Mouse (Mus musculus): ENCODE measurements at regions not wholly inside any gene's neighbourhood (a gene's known extent, or its start where the extent isn't known, plus 50 kb on each side); places are given as distances from the start of the nearest gene placed in this dataset.
"Not testable (repeated sequence)": the region's sequence is repeated elsewhere in the genome, so short reads cannot be mapped to it uniquely, and the experiment has no call there.

DNA sequence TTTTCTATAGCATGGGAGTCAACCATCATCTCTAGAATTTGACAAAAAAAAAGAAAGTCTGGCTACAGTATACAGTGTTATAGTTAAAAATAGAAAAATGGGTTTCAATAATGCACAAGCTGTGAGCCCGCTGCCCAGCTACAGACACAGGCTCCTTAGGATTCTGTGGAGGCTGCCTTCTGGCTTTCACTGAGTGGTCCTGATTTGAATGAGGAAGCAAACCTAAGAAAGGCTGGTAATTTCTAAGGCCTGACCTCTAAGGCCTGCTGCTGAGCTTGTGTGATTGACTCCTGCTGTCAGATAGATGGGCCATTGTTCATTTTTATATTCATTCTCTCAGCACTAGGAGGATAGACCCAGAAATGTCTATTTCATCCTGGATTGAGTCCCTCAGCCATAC, 67.7 kb downstream of the Alg10b start:
- no peak for DNase-seq

DNA sequence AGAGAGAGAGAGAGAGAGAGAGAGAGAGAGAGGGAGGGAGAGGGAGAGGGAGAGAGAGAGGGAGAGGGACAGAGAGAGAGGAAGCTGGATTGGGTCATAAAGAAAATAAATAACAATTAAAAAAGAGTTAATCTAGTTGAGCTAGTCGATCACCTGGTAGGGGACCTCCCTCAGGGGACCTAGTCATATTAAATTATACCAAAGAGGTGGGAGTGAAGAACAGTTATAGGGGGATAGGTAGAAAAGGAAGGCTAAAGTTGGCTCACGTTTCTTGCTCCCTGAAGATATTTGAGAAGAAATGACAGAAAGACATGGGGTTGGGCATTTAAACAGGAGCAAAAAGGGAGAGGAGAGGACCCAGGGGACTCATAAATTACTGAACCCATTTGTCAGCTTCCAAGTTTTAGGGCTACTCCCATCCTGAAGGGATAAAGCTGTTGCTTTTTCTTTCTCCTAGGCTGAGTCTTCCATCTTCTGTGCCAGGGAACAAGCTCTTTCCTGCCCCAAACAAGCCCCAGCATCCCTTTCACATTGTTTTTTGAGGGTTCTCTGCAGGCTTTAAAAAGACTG, 70.3 kb downstream of the Alg10b start:
- no peak for DNase-seq

DNA sequence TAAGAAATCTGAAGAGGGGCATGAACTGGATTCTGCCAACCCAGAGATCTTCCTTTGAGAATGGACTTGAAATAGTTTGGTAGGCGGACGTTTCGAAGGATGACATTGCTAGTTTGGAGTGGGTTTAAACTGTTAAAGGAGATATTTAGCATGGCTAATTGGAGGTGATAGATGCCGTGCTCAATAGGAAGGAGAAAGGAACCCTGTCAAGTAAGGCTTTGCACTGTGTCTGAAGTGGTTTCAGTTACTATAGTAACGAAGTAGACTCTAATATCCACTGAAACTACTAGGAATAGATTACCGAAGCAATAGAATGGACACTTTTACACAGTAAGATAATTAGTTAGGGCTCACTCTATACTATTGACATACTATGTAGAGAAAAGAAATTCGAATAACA, 74.5 kb downstream of the Alg10b start:
- no peak for DNase-seq

- DNase-seq = no peak
These were observed 79.3 kb downstream of the Alg10b start for GRCm38 (mm10) chr15:90303393-90303792.

DNA sequence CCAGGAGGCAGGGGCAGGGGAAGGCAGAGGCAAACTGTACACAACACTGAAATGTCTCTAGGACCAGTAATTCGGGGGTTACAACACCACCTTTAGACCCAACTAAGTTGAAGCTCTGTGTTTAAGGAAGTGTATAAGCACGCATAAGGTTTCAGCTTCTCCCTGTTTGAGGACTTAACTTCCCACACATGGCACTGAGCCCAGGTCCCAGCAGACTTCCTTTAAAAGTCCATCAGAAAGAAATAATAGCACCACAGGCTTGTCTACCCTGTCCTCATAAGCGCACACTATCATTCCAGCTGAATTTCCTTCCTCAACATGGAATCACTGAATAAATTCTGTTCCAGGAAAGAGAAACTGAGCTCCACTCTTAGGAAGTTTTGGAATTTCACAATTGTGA, 80.9 kb downstream of the Alg10b start:
- DNase-seq = peak; percentile 2

DNA sequence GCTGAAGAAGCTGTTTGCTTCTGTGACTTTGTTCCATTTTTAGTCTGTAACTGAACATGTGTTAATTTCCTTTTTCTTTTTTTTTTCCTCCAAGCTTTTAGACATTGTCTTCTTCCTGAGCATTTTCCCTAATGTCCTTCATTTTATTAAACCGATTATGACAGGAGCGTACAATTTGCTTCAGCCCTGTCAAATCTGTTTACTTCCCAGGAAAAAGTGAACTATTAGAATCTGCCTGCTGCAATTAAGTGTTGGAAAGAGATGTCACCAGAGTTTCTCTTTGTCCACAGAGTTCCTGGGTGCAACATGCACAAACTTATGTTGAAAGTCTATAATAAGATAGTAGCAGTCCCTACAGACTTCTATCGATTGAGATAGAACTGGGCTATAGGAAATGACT, 82.8 kb downstream of the Alg10b start:
- no peak for DNase-seq

DNA sequence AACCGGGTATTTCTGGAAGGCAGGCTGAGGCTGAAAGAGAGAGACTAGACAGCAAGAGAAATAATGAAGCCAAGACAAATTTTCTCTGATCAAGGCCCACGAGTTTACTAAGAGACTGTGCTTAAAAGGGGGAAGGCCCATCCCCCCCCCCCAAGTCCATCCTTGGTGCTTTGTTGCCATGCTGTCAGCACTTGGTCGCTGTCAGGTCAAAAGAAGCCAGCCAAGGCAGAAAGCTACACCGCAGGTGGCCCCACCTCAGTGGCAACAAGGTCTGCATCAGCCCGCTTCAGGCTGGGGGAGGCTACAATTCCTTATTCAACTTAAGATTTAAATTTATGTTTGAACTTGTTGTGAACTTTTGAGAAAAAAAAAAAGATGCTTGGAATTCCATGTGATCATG, 84.3 kb downstream of the Alg10b start:
- DNase-seq = not testable (repeated sequence)

GRCm38 (mm10) chr15:90308869-90309268, 84.8 kb downstream of the Alg10b start:
- DNase-seq = no peak

- DNase-seq = no peak
These were observed 85.6 kb downstream of the Alg10b start for GRCm38 (mm10) chr15:90309664-90310063.

- DNase-seq = no peak
These were observed 97.7 kb downstream of the Alg10b start for GRCm38 (mm10) chr15:90321774-90322173.

DNA sequence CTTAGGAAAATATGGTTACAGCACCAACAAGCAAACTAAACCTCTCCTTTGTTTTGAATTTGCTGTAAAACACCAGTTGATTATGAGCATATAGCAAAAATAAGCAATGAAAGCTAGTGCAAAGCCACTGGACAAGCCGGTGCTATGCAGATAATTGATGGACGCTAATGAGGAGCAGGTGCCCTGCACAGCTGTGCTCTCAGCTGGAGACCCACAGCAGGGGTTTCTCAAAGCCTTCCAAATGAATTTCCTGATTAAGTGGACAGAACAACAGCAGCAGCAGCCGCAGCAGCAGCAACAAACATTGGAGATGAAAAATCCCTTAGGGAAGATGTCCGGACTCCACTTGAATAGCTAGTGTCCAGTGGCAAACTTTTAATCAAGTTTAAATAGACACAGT, 109.2 kb downstream of the Alg10b start:
- DNase-seq = no peak

- no peak for DNase-seq
These were observed 109.7 kb downstream of the Alg10b start for GRCm38 (mm10) chr15:90333766-90334165.

GRCm38 (mm10) chr15:90334406-90334805, 110.3 kb downstream of the Alg10b start:
- DNase-seq = no peak

DNA sequence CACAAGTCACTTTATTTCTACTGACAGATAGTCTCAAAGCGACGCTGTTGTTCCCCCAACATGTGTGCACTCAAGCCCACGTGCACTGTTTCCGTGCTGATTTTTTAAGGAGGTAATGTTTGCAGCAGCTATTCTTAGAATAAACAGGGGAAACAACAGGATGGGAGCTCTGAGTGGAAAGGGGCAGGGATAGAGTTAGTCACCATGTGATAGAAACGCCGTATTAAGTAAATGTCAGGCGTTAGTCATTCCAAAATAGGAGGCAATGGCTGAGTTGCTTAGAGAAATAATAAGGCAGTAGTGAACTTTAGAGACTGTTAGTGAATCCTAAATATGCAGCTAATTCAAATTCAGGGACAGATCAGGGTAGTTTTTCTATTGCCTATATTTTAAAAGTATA, 111.4 kb downstream of the Alg10b start:
- no peak for DNase-seq

- DNase-seq = no peak
These were observed 116.0 kb downstream of the Alg10b start for GRCm38 (mm10) chr15:90340089-90340488.

DNA sequence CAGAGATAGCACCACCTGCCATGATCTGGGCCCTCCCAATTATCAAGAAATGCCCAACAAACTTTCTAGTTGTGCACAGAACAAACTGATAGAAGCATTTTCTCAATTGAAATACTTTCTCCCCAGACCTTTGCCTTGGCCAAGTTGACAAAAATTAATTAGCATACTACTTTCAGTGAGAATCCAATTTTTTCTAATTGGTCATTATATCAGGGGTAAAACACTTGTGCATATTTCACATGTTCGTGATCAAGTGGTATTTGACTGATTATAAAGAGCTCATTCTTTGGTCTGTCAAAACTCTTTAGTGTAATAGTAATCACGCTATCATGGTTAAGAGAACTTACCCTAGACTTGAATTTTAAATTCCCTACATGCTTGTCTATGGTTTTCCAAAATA, 117.2 kb downstream of the Alg10b start:
- no peak for DNase-seq

DNA sequence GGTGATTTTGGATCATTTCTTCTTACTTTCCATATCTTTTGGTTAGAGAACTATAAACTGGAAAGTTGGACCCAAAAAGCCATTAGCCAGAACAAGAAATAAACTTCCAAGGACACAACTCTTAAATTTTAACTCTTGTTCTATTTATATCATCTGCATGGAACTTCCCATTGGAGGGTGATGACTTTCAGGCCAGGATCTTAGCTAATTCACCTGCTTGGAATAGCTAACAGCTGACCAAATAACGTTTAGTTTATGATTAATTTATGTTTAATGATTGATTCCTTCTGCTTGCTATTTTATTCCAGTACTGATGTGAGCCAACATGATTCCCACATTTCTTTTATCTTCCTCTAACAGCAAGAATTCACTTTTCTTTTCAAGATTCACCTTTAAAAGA, 119.7 kb downstream of the Alg10b start:
- no peak for DNase-seq

GRCm38 (mm10) chr15:90344956-90345355, 120.8 kb downstream of the Alg10b start:
- no peak for DNase-seq

DNA sequence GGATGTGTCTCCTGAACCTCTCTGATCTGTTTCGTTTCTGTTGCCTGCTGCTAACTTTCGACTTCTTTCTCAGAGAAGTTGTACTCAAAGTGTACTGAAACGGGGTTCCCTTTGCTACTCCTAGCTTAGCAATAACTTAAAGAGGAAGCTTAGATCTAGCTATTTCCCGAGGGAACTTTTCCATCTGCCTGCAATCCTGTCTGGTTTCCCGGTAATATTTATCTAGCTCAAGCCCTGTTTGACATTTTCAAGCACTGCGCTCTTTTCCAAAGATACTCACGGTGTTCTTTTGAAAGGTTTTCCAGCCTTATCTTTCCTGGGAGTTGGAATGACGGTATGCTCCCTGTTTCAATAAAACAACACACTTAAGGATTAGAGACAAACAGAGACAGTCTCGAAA, 122.1 kb downstream of the Alg10b start:
- DNase-seq = no peak

DNA sequence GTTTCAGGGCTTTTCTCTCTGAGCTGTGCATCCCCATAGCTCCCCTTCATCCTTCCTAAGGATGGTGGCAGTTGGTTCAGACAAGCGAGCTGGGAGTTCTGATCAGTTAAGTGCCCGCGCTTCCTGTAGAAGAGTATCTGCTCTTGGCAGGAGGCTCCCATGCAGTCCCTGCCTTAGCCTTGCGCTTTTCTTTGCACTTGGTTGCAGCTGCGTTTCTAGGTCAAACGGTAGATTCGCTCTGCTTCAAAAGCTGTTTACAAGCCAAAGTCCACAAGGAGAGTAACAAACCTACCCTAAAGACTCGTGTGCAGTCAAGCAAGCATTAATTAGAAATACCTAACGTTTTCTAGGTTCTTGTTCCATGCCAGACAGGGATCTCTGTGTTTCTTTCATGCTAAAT, 122.6 kb downstream of the Alg10b start:
- DNase-seq = no peak

DNA sequence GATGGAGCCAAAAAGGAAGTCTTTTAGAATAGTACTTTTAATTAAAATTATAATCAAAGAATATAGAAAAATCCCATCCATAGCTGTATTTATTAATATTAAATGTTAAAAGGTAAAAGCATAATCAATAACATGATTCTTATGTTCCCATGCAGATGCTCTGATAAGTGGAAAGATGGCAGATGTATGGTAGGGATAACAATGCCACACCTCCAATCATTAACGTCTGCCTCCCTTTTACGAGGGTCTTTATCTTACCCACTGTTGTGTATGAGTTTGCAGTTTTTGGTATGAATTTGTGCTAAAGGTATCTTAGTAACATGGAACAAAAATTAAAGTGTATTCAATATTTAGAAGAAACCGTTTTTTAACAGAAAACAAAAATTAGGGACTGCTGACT, 127.8 kb downstream of the Alg10b start:
- no peak for DNase-seq

DNA sequence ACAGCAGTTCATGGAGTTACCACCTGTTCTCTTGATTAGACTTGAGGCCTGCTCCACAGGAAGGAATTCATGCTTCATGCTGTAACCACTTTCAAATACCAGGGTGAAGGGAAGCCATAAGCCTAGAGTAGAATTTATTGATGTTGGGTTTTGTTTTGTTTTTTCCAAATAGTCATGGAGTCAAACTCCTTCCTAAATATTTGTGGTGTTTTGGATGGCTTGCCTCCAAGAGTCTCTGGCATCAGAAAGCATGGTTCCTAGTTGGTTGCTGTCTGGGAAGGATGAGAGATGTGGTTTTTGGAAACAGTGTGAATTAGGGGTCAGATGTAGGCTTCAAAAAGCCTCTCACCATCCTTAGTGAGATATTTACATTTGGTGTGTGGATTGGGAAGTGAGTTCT, 141.5 kb downstream of the Alg10b start:
- no peak for DNase-seq

GRCm38 (mm10) chr15:90377959-90378358, 153.8 kb downstream of the Alg10b start:
- DNase-seq = no peak

DNA sequence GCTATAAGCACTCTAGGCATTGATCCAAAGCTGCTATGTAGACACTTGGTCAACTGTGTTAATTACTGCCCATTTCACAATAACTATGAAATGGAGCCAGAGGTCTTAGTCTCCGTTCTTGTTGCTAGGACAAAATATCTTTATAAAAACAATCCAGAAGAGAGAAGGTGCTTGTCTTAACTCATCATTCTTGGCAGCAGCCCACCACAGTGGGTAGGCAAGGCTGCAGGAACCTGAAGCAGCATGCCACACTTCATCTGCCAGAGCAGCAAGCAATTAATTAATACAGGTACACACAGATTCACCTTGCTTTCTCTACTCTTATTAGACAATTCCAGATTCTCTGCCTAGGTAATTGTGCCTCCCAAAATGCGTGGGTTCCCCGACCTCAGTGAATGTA, 172.8 kb downstream of the Alg10b start:
- DNase-seq = no peak

- no peak for DNase-seq
These were observed 173.7 kb downstream of the Alg10b start for GRCm38 (mm10) chr15:90397691-90398377.

Data from lung, postnatal 14 days (tissue).